Mouse (Mus musculus) heart, postnatal 25 days (tissue): Measurements from ENCODE around the gene Wnt11. TPM values are rescaled to one million over a fixed set of nuclear protein-coding genes. Genes with fewer than 3 reads are reported as not detected.

Source experiments
- DNase-seq: peaks from one replicate; pipeline ENCODE4 v3.0.0; 2022; ENCODE audit warnings: low spot score
- intact Hi-C: fragments of 180-260 bp; cut with DNase I; formaldehyde crosslinking; loops from one replicate; pipeline ENCODE4 v1.15.1; 2025
- total RNA-seq, 2 experiments: library from RNA; stranded (reverse); gene quantifications; 2 replicates each; pipeline ENCODE4 v1.2.3; 2021

The Wnt11 gene
- total RNA-seq, 2 experiments from 2014 or later = 4.1 to 4.6 TPM

- intact Hi-C loops = no loop called here
- no peak for DNase-seq
These were observed 10.8 kb upstream of the Wnt11 start for GRCm38 (mm10) chr7:98823896-98824822.

DNA sequence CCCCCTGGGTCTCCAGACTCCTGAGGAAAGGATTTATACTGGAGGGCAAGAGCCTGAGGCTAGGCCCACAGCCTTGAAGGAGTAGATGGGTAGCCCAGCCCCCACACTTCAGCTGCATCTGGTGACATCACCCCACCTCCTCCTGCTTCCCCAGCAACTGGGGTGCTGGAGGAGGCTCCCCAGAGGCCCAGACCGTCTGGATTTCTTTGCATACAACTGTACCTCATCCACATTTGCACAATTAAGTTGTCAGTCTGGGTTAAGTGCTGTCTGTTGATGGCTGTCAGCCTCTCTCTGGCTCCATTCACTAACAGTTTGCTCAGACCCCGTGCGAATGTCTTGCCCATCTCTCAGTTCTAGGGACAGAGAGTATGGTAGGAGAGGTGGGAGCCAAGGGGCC lies 6.9 kb upstream of the Wnt11 start:
- DNase-seq = no peak
- intact Hi-C loops = no loop called here

GRCm38 (mm10) chr7:98828876-98829275 lies 6.0 kb upstream of the Wnt11 start:
- intact Hi-C loops = no loop called here
- DNase-seq = no peak

GRCm38 (mm10) chr7:98831290-98831689 lies 3.6 kb upstream of the Wnt11 start:
- DNase-seq = no peak
- intact Hi-C loops = no loop called here

- intact Hi-C loops = loop anchor here (2.0 to 5.0 kb wide), 4 partner anchors 57 to 243 kb away; no protein-coding TSS in a partner anchor
- DNase-seq = no peak
These were observed 868 bp downstream of the Wnt11 start for GRCm38 (mm10) chr7:98835519-98836441.

- intact Hi-C loops = loop anchor here (2.0 to 5.0 kb wide), 3 partner anchors 58 to 186 kb away; no protein-coding TSS in a partner anchor
- DNase-seq = peak; percentile 57
These were observed 1.7 kb downstream of the Wnt11 start for GRCm38 (mm10) chr7:98836646-98837045.

- intact Hi-C loops = loop anchor here (2.0 to 5.0 kb wide), 3 partner anchors 59 to 184 kb away; no protein-coding TSS in a partner anchor
- DNase-seq = peak; percentile 62
These were observed 3.0 kb downstream of the Wnt11 start for GRCm38 (mm10) chr7:98837901-98838300.

- DNase-seq = no peak
- intact Hi-C loops = loop anchor here (5.0 kb wide), 1 partner anchor 184 kb away; no protein-coding TSS in a partner anchor
These were observed 3.8 kb downstream of the Wnt11 start for GRCm38 (mm10) chr7:98838729-98839141.

DNA sequence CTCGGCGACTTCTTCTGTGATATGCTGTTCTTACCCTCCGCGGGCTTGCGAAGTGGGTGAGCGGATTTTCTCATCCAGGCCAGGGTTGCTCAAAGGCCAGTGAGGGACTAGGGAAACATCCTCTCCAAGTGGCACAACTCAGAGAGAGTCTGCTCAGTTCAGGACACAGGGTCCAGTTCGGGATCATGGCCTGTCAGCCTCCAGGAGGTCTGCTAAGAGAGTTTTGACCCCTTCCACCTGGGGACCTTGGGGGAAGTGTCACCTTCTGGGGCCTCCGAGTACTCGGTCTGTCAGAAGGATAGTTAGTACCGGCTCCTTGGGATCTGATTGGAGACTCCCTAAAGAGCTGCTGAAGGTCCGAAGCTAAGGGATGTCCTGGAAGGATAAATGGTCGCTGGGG lies 4.4 kb downstream of the Wnt11 start:
- intact Hi-C loops = loop anchor here (5.0 kb wide), 1 partner anchor 183 kb away; no protein-coding TSS in a partner anchor
- no peak for DNase-seq

- intact Hi-C loops = no loop called here
- no peak for DNase-seq
These were observed 5.9 kb downstream of the Wnt11 start for GRCm38 (mm10) chr7:98840771-98841170.

DNA sequence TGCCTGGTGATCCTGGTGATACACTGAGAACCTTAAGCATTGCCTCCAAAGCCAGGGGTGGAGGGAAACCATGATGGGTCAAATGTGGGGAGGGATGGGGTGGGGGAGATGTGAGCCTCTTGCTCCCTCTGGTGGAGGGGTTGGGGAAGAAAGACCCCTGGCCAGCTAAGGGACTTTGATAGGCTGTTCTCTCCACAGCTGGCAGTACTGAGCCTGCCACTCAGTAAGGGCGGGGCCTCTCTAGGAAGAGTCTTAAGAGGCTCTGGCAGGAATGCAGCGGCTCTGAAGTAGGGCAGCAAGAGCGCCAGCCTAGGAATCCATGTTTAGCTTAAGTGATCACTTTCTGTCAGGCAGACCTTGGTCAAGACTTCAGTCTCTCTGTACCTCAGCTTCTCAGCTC lies 6.9 kb downstream of the Wnt11 start:
- intact Hi-C loops = no loop called here
- DNase-seq = no peak

GRCm38 (mm10) chr7:98842997-98843396 lies 8.1 kb downstream of the Wnt11 start:
- intact Hi-C loops = no loop called here
- no peak for DNase-seq

DNA sequence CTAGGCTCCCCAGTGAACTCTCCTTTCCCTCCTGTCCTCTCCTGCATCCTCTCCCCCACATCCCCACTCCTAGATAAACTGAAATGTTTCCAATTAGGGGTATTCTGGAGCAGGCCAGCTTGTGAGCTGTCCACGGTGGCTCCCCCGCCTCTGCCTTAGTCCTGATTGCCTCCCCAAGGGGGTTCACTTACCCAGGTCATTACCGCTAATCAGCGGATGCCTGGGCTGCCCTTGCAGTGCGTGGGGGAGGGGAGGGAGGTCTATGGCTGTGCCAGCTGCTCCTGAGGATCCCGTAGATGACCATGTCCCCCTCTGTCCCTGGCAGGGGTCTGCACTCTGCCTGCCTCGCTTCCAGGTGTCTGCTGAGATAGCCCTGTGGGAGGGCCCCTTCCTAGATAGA lies 8.7 kb downstream of the Wnt11 start:
- no peak for DNase-seq
- intact Hi-C loops = no loop called here

- intact Hi-C loops = no loop called here
- DNase-seq = no peak
These were observed 14.2 kb downstream of the Wnt11 start for GRCm38 (mm10) chr7:98848899-98849640.

GRCm38 (mm10) chr7:98850388-98850787 lies 15.5 kb downstream of the Wnt11 start:
- DNase-seq = no peak
- intact Hi-C loops = no loop called here

DNA sequence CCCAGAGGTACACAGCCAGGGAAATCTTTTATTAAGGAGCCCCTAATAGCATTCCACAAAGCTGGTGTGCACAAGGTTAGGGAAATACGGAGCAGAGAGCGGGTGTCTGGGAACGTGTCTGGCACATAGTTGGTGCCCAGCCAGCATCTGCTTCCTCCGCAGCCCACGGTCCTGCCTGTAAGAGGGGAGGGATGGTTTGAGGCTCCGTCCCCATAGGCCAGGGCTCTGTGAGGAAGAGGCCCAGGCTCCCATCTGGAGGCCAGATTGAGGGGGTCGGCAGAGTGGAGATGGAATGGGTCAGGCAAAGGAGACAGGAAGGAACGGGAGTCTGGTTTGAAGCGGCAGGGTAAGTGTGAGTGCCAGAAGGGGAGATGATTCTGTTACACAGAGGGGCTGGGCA lies 16.3 kb downstream of the Wnt11 start:
- DNase-seq = no peak
- intact Hi-C loops = no loop called here

DNA sequence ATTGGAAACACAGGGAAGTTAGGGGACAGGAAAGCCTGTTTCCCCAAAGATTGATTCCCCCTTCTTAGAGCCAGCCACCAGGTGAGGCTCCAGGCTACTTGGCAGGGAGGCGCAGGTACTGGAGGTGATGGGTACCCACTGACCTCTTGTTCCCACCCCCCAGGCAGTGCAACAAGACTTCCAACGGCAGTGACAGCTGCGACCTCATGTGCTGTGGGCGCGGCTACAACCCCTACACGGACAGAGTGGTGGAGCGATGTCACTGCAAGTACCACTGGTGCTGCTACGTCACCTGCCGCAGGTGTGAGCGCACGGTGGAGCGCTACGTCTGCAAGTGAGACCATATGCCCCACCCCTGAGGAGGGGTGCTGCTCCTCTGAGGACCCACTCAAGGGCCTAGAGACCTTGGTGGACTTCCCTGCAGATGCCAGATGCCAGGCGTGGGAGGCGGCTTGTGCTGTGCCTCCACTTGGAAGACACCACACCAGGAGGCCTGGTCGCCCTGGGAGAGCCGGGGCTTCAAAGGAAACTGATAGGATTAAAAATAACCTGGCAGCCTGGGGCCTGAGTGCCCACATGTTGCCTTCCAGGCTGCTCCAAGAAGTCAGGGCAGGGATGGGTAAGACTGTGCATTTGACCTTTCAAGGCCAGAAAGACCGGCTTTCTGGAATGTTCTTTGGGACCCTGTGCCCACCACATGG lies 18.2 kb downstream of the Wnt11 start:
- DNase-seq = no peak

DNA sequence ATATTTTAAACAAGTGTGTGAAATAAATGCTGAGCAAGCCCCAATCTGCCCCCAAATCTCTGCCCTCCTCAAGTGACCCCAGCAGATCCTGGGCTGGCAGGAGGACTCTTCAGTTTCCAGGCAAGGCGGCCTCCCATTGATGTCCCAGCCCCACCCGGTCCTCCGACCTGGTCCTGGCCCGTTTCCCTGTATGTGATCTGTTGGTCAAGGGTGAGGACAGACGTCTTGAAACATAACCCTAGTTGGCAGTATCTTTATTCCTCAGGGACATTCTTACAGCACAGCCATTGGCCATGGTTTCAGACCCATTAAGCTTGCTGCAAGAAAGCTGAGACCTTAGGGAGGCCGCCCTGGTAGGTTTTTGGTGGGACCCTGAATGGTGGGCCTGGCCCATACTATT lies 18.9 kb downstream of the Wnt11 start:
- intact Hi-C loops = no loop called here
- DNase-seq = no peak

More for the DNA sequence above, 18.2 kb downstream of the Wnt11 start:
- intact Hi-C loops = no loop called here

- DNase-seq = no peak
- intact Hi-C loops = no loop called here
These were observed 20.5 kb downstream of the Wnt11 start for GRCm38 (mm10) chr7:98855388-98855787.
